Comparison of ENCODE assay signal across 11 mouse cellular contexts in genomic region chr1:166361842-166362241, GRCm38 (mm10).
"Had no signal": no experiment of that assay in that cellular context is flagged by ENCODE, and none has a peak within 500 bp of the region (broad histone marks: within the 10 kb centered on the region; RNA-seq: fewer than 3 reads in every experiment).

No protein-coding gene starts in this region.

- H3K36me3 ChIP-seq: limb, embryonic 15.5 days; liver, embryonic 12.5 days; midbrain, embryonic 12.5 days; neural tube, embryonic 15.5 days had no signal

- DNase-seq: kidney, adult 8-10 months; kidney, postnatal 36 days; lung, postnatal 36 days; right cerebral cortex, adult 18-20 months; right cerebral cortex, postnatal 25 days; thymus, postnatal 36 days had no signal

- H3K27me3 ChIP-seq: limb, embryonic 15.5 days; liver, embryonic 12.5 days; midbrain, embryonic 12.5 days; neural tube, embryonic 15.5 days had no signal

- H3K4me2 ChIP-seq: limb, embryonic 15.5 days; liver, embryonic 12.5 days; midbrain, embryonic 12.5 days; neural tube, embryonic 15.5 days had no signal

- H3K4me3 ChIP-seq: limb, embryonic 15.5 days; liver, embryonic 12.5 days; midbrain, embryonic 12.5 days; myocyte; neural tube, embryonic 15.5 days had no signal

- H3K9me3 ChIP-seq: limb, embryonic 15.5 days; liver, embryonic 12.5 days; midbrain, embryonic 12.5 days; neural tube, embryonic 15.5 days had no signal

- ATAC-seq: liver, embryonic 12.5 days had no signal

- H3K4me1 ChIP-seq: limb, embryonic 15.5 days; liver, embryonic 12.5 days; midbrain, embryonic 12.5 days had no signal

- H3K27ac ChIP-seq: limb, embryonic 15.5 days; liver, embryonic 12.5 days; midbrain, embryonic 12.5 days; neural tube, embryonic 15.5 days had no signal

- H3K9ac ChIP-seq: limb, embryonic 15.5 days; liver, embryonic 12.5 days; midbrain, embryonic 12.5 days; neural tube, embryonic 15.5 days had no signal
